ENCODE assay signal across 18 mouse cellular contexts in the genomic region with DNA sequence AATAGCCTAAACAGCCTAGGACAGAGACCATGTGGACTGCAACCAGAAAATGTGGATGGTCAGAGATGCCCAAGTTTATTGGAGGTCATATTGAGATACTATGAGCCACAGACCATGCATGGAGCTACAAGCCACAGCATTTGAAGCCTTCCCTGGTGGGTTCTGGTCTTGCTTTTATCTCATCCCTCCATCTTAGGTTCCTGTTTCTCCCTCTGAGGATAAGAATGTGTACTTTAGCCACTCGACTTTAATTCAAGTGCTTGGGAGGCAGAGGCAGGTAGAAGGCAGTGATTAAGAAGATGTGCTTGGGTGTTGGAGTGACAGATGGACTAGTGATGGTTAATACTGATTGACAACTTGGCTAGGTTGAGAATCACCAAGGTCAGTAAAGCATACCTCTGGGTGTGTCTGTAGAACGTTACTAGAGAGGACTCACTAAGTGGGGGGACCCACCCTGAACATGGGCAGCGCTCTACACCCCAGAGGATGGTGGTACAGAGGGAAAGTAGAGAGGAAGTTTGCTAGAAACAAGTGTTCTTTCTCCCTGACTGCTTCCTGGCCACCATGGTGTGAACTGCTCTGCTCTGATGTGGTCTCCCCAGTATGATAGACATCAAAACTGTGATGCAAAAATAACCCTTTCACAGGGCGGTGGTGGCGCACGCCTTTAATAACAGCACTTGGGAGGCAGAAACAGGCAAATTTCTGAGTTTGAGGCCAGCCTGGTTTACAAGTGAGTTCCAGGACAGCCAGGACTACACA.
"Had no signal": no experiment of that assay in that cellular context is flagged by ENCODE, and none has a peak within 500 bp of the region (broad histone marks: within the 10 kb centered on the region; RNA-seq: fewer than 3 reads in every experiment).

No protein-coding gene starts in this region.

- H3K9ac ChIP-seq: limb, embryonic 12.5 days; liver, embryonic 13.5 days; liver, postnatal 0 days; lung, embryonic 15.5 days; neural tube, embryonic 13.5 days had no signal

- H3K4me3 ChIP-seq: limb, embryonic 12.5 days; liver, embryonic 13.5 days; lung, embryonic 15.5 days; myocyte; neural tube, embryonic 13.5 days had no signal

- H3K27me3 ChIP-seq: liver, embryonic 13.5 days; lung, embryonic 15.5 days; neural tube, embryonic 13.5 days had no signal

- H3K36me3 ChIP-seq: limb, embryonic 12.5 days; liver, embryonic 13.5 days; lung, embryonic 15.5 days; neural tube, embryonic 13.5 days had no signal

- H3K4me1 ChIP-seq: lung, embryonic 15.5 days had no signal

- H3K4me2 ChIP-seq: limb, embryonic 12.5 days; liver, embryonic 13.5 days; lung, embryonic 15.5 days; neural tube, embryonic 13.5 days had no signal

- ATAC-seq: intestine, embryonic 16.5 days; liver, postnatal 0 days had no signal

- H3K9me3 ChIP-seq: limb, embryonic 12.5 days; liver, embryonic 13.5 days; lung, embryonic 15.5 days; neural tube, embryonic 13.5 days had no signal

- DNase-seq: kidney, adult 2 months; kidney, postnatal 25 days; layer of hippocampus, adult 9-11 months; layer of hippocampus, postnatal 36 days; liver; liver, embryonic 13.5 days; liver, postnatal 0 days; lung, postnatal 14 days; midbrain, embryonic 14.5 days; retina, postnatal 1 day; right cerebral cortex, postnatal 25 days; thymus, adult 18-20 months had no signal

- H3K27ac ChIP-seq: limb, embryonic 12.5 days; liver, embryonic 13.5 days; lung, embryonic 15.5 days; macrophage; neural tube, embryonic 13.5 days had no signal
